Mouse (Mus musculus): ENCODE measurements around the gene Rpl19. TPM values are rescaled to one million over a fixed set of nuclear protein-coding genes. Genes with fewer than 3 reads are reported as not detected.

Rpl19 gene
- total RNA-seq (2023): 2,794 TPM

DNA sequence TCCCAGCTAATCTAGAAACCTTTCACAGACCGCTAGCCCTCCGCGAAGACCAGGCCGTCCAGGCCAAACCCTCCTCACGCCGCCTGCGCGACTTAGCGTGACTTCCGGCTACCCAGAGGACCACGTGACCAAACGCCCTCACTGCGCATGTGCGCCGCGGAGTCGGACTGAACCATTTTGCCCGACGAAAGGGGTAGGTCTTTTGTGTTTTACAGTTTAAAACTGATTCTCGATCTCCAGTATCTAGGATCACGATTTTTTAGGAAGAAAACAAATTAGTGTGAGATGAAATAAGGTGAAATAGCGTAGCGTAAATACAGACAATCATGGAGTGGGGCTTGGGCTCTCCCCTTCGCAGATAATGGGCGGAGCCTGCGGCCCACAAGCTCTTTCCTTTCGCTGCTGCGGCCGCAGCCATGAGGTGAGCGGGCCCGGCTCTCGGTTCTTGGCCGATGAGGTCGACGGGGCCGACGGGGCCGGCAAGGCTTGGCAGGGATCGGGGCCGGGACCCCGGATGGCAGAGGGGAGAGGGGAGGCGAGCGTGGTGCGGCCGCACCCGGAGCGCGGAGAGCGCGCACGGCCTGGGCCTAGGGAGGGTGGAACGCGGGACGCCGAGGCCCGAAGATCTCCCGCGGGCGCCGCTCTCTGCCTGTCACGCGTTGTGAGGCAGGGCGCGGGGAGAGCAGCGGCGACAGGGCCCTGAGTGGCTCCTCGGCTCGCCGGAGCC, at the start of gene Rpl19:
Gene Rpl19 (plus strand): TSS at position 141 of the 727 bp plus-strand sequence.

DNA sequence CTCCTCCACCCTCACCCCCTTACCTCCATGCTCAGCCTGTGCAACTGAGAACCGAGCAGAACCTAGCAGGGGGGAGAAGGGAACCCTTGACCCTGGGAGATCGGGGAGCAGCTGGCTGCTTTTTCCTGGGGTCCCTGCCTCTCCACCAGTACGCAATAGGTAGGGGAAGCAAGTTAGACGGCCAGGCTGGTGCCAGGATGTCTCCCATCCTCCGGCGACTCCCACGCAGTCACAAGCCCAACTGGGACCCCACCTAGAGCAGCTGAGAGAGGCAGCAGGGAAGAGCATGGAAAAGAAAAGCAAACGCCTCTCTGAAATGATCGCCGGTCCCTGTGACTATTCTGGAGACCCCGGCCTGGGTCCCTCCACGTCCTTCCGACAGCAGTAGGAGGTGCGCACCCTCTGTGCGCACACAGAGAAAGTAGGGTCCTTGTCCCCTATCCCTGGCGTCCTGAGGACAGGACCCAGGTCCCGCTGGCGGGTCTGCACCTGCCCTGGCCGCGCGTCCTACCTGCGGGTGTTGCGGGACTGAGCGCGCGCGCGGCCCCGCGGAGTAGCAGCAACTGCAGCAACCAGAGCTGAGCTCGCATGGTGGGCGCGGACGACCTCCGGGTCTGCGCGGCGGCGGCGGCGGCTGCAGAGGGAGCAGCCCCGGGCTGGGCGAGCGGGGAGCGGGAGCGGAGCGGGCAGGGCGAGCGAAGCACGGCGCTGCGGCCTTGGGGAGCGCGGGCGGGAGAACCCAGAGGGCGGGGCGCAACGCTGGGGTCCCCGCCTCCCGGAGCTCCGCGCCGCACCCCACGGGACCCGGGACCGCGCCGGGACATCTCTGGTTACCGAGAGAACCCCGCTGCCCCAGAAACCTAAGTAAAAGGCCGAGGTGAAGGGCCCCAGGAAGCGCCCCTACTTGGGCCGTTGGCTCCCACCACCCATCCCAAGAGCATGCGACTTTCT, 40.5 kb upstream of the Rpl19 start, which contains the start of gene Plxdc1:
Gene Plxdc1 (minus strand): TSS at position 718 of the 951 bp plus-strand sequence.

DNA sequence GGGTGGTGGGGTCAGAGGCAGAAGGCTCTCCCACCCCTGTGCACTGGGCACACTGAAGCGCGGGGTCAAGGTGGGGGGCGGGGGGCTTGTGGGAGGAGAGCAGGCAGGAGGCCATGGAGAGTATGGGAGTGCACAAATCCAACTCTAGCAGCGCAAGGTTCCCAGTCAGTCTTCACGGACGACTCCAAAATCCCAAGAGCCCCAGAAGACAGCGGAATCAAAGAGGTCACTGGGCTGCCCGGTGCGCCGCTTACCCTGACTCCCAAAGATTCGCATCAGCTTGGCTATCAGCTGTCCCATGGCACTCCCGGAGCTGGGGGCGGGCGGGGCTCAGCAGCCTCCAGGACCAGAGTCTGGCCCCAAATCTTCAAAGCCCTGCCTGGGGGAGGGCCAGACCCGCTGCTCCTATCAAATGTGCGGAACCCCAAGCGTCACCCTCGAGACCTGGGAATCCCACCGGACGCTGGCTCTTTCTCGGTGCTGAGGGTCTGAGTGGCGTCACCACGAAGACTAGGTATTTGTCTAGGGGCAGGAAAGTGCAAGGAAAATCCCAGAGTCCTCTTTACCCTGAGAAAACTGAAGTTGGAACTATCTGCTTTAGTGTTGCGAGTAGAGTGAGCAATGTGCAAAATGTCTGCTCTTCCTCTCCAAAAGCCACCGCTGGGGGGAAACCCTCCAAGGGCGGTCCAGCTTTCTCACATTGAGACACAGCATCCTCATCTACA, 30.8 kb upstream of the Rpl19 start, which contains the start of gene Arl5c:
Gene Arl5c (minus strand): TSS at position 618 of the 725 bp plus-strand sequence.

DNA sequence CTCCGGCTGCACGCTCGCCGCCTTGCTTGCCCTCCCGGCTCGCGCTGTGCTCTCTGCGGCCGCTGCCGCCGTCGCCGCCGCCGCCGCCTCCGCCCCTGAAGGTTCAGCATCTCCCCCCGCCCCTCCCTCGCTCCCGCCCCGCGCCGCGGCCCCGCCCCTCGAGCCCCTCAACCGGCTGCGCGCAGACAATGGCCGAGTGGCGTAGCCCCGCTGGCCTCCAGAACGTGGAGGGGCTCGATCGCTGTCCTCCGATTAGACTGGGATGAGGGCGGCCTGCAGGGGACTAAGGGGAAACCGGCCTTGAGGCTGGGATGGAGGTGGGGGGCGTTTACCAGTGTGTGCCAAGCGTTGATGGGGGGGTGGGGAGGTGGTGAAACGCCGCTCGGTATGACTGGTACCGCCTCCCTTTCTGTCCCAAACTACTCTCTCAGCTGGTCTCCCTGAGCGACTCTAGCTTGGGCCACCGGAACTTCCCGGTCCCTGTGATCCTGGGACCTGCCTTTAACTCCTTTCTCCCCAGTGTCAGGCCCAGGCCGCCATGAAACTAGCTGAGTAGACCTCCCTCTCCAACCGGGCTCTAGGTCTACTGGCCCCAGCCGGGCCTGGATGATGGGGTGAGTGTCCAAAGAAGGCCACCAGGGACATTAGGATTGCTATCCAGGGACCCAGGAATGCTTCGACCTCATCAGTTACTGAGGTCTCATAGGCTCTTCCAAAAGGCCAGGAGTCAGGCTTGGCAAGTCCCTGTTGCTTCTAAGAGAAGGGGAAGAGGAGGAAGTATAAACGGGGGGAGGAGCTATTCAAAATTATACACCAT, 3.7 kb upstream of the Rpl19 start, which contains the start of gene Cacnb1:
Gene Cacnb1 (minus strand): TSS at position 480 of the 817 bp plus-strand sequence.

DNA sequence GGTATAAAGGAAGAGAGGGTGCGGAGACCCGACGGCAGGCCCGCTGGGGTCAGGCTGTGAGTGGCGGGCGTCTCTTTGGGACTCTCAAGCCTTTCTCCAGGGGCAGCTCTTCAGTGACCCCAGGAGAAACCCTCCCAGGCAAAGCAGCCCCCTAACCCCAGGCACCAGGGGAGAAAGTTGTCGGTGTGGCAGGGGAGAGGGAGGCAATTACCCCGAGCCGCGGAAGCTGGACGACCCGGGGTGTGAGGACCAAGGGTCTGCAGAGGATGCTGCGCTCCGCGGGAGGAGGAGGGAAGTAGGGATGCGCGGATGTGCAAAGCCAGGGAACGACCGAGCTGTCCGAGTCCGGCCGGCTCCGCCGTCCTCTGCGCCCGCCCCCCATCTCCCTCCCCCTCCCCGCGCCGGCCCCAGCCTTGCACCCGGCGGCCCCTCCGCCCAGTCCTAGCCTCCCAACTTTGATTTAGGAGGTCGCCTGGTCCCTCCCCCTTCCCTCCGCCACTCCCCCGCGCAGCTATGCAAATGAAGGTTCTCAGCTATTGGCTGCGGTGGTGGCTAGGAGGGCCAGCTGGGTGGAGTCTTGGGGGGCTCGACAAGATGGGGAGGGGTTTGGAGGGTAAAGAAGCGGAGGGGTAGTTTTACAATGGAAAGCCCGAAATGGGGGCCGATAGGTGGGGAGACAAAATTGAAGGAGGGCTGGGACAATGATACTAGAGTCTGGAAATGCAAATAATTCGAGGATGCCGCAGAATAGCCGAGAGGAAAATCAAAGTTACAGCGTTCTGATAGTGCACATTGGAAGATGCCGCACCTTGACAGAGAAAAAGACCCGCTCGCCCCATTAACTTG, 26.7 kb downstream of the Rpl19 start, which contains the start of gene Stac2:
Gene Stac2 (minus strand): TSS at position 474 of the 846 bp plus-strand sequence.

Other genes starting within 250 kb of the Rpl19 start
- 2,418 TPM for gene Rpl23, start 244.3 kb upstream of the Rpl19 start, total RNA-seq (2023)
- gene Lasp1, start 227.7 kb upstream of the Rpl19 start, total RNA-seq (2023): 117 TPM
- gene B230217C12Rik, start 185.9 kb upstream of the Rpl19 start, total RNA-seq (2023): 0.85 TPM
- gene Fbxo47, start 142.6 kb upstream of the Rpl19 start, total RNA-seq (2023): 0.73 TPM
- gene Plxdc1, start 40.3 kb upstream of the Rpl19 start, total RNA-seq (2023): 1.1 TPM
- 59.7 TPM for gene Arl5c, start 30.5 kb upstream of the Rpl19 start, total RNA-seq (2023)
- 22.1 TPM for gene Cacnb1, start 3.7 kb upstream of the Rpl19 start, total RNA-seq (2023)
- 2.3 TPM for gene Stac2, start 26.8 kb downstream of the Rpl19 start, total RNA-seq (2023)
- 45.3 TPM for gene Fbxl20, start 123.7 kb downstream of the Rpl19 start, total RNA-seq (2023)
- 70.4 TPM for gene Med1, start 166.6 kb downstream of the Rpl19 start, total RNA-seq (2023)
- 103 TPM for gene Cdk12, start 176.3 kb downstream of the Rpl19 start, total RNA-seq (2023)